Mouse (Mus musculus) limb, embryonic 15.5 days (tissue): ENCODE results near the gene Daam1. TPM values are rescaled to one million over a fixed set of nuclear protein-coding genes. Genes with fewer than 3 reads are reported as not detected.
A peak's percentile ranks its signal among the peaks of the same experiment; 100 is the strongest.

Experiments used
- ATAC-seq: fragments of 200-750 bp; cut with Nextera tagmentation; 2 replicates; pipeline ENCODE4 v1.8.0; 2017; ENCODE audit warnings: low read depth, moderate TSS enrichment; ENCODE audit not compliant: insufficient number of reproducible peaks, low FRiP score, low TSS enrichment
- H3K27ac ChIP-seq: fragments of 300-500 bp; sonication (generic); 2 replicates; pipeline ENCODE4 v1.5.1; 2015; ENCODE audit warnings: moderate library complexity, mild to moderate bottlenecking, inconsistent platforms
- H3K27me3 ChIP-seq: fragments of 300-500 bp; sonication (generic); 2 replicates; pipeline ENCODE4 v1.6.1; 2015; ENCODE audit warnings: inconsistent platforms
- H3K36me3 ChIP-seq: fragments of 300-500 bp; sonication (generic); 2 replicates; pipeline ENCODE4 v1.6.1; 2015; ENCODE audit warnings: inconsistent platforms
- H3K4me1 ChIP-seq: fragments of 300-500 bp; sonication (generic); 2 replicates; pipeline ENCODE4 v1.6.1; 2015; ENCODE audit warnings: inconsistent platforms
- H3K4me2 ChIP-seq: fragments of 300-500 bp; sonication (generic); 2 replicates; pipeline ENCODE4 v1.6.1; 2015; ENCODE audit warnings: mild to moderate bottlenecking, inconsistent platforms
- H3K4me3 ChIP-seq: fragments of 300-500 bp; sonication (generic); 2 replicates; pipeline ENCODE4 v1.5.1; 2015; ENCODE audit warnings: mild to moderate bottlenecking, inconsistent platforms
- H3K9ac ChIP-seq: fragments of 300-500 bp; sonication (generic); 2 replicates; pipeline ENCODE4 v1.6.1; 2015; ENCODE audit warnings: inconsistent platforms
- H3K9me3 ChIP-seq: fragments of 300-500 bp; sonication (generic); 2 replicates; pipeline ENCODE4 v1.6.1; 2016; ENCODE audit warnings: inconsistent platforms
- WGBS: fragments of 180-500 bp; shearing (Covaris S2); methylation state at CpG from one replicate; pipeline ENCODE4 v1.1.7; 2015; 5-methylcytosine and 5-hydroxymethylcytosine counted together
- polyA plus RNA-seq: library from polyadenylated mRNA; unstranded; fragments of >200 nt; fragmentation: Nextera tagmentation; extraction: Ambion mirVana; gene quantifications from 2 replicates; pipeline ENCODE4 v1.2.1, GENCODE M21; 2015

The Daam1 gene
- polyA plus RNA-seq, 1 experiment from 2014 or later: 10.5 TPM

- H3K4me1 ChIP-seq: no peaks in the 10 kb centered on the region
- no peaks in the 10 kb centered on the region for H3K36me3 ChIP-seq
- 83% methylated on average over 2 of the region's 2 CpGs for WGBS
These were observed 168.8 kb downstream of the Daam1 start for GRCm38 (mm10) chr12:71999671-72000070.

GRCm38 (mm10) chr12:72001811-72002210 lies 170.9 kb downstream of the Daam1 start:
- H3K9ac ChIP-seq: no peak overlapping the region
- H3K27me3 ChIP-seq: no peaks in the 10 kb centered on the region
- WGBS: 89% methylated on average over 1 of the region's 1 CpGs
- H3K27ac ChIP-seq: no peak overlapping the region
- ATAC-seq: no peak
- H3K4me2 ChIP-seq: no peak overlapping the region
- H3K4me3 ChIP-seq: no peak overlapping the region
- H3K4me1 ChIP-seq: no peaks in the 10 kb centered on the region
- H3K9me3 ChIP-seq: no peaks in the 10 kb centered on the region
- H3K36me3 ChIP-seq: no peaks in the 10 kb centered on the region

More at GRCm38 (mm10) chr12:71999671-72000070, 168.8 kb downstream of the Daam1 start:
- Histone ChIP-seq H3K9ac (no peak overlapping the region), H3K4me3 (no peak overlapping the region), H3K9me3 (no peaks in the 10 kb centered on the region), H3K4me2 (no peak overlapping the region), H3K27ac (no peak overlapping the region), H3K27me3 (no peaks in the 10 kb centered on the region)
- no peak for ATAC-seq

GRCm38 (mm10) chr12:72005307-72005706 lies 174.4 kb downstream of the Daam1 start:
- no peak overlapping the region for H3K4me2 ChIP-seq
- no peaks in the 10 kb centered on the region for H3K9me3 ChIP-seq
- WGBS: 88% methylated on average over 3 of the region's 3 CpGs
- no peak overlapping the region for H3K9ac ChIP-seq
- H3K4me1 ChIP-seq: 0 out of 2 replicates have a peak, but pooled peaks cover 5% of the 10 kb centered on the region
- no peak overlapping the region for H3K27ac ChIP-seq
- H3K36me3 ChIP-seq: no peaks in the 10 kb centered on the region
- H3K4me3 ChIP-seq: no peak overlapping the region
- ATAC-seq: no peak
- no peaks in the 10 kb centered on the region for H3K27me3 ChIP-seq

- Histone ChIP-seq H3K4me3 (no peak overlapping the region), H3K4me1 (0 out of 2 replicates have a peak, but pooled peaks cover 5% of the 10 kb centered on the region), H3K36me3 (no peaks in the 10 kb centered on the region), H3K9me3 (no peaks in the 10 kb centered on the region), H3K27me3 (no peaks in the 10 kb centered on the region), H3K9ac (no peak overlapping the region), H3K4me2 (no peak overlapping the region), H3K27ac (no peak overlapping the region)
- WGBS: 81% methylated on average over 3 of the region's 3 CpGs
- ATAC-seq: no peak
These were observed 176.8 kb downstream of the Daam1 start for GRCm38 (mm10) chr12:72007656-72008055.

- no peak overlapping the region for H3K9ac ChIP-seq
- H3K27ac ChIP-seq: no peak overlapping the region
- ATAC-seq: peak; percentile 69; the same call in 1 of the 2 replicates
- H3K4me1 ChIP-seq: peaks cover 14% of the 10 kb centered on the region; the same call in 1 of the 2 replicates
- no peaks in the 10 kb centered on the region for H3K36me3 ChIP-seq
- H3K4me2 ChIP-seq: no peak overlapping the region
- 73% methylated on average over 13 of the region's 13 CpGs for WGBS
- H3K9me3 ChIP-seq: no peaks in the 10 kb centered on the region
- no peaks in the 10 kb centered on the region for H3K27me3 ChIP-seq
- H3K4me3 ChIP-seq: no peak overlapping the region
These were observed 178.4 kb downstream of the Daam1 start for GRCm38 (mm10) chr12:72009051-72009902.

- no peak for ATAC-seq
- H3K4me3 ChIP-seq: no peak overlapping the region
- H3K4me2 ChIP-seq: no peak overlapping the region
- H3K27ac ChIP-seq: no peak overlapping the region
- no peaks in the 10 kb centered on the region for H3K36me3 ChIP-seq
- no peaks in the 10 kb centered on the region for H3K9me3 ChIP-seq
- 87% methylated on average over 3 of the region's 3 CpGs for WGBS
- no peaks in the 10 kb centered on the region for H3K27me3 ChIP-seq
- H3K4me1 ChIP-seq: peaks cover 18% of the 10 kb centered on the region; the same call in 1 of the 2 replicates
- no peak overlapping the region for H3K9ac ChIP-seq
These were observed 180.5 kb downstream of the Daam1 start for GRCm38 (mm10) chr12:72011404-72011803.

GRCm38 (mm10) chr12:72012126-72012525 lies 181.2 kb downstream of the Daam1 start:
- no peak overlapping the region for H3K27ac ChIP-seq
- H3K27me3 ChIP-seq: no peaks in the 10 kb centered on the region
- no peaks in the 10 kb centered on the region for H3K36me3 ChIP-seq
- no peak overlapping the region for H3K9ac ChIP-seq
- H3K9me3 ChIP-seq: no peaks in the 10 kb centered on the region
- no peak for ATAC-seq
- WGBS: 89% methylated on average over 6 of the region's 6 CpGs
- no peak overlapping the region for H3K4me2 ChIP-seq
- peaks cover 18% of the 10 kb centered on the region; the same call in 1 of the 2 replicates for H3K4me1 ChIP-seq
- no peak overlapping the region for H3K4me3 ChIP-seq

- peak; percentile 22; the same call in 1 of the 2 replicates for ATAC-seq
- H3K27ac ChIP-seq: peak overlapping the region; percentile 59
These were observed 183.0 kb downstream of the Daam1 start for GRCm38 (mm10) chr12:72013711-72014354.

GRCm38 (mm10) chr12:72014355-72014776 lies 183.5 kb downstream of the Daam1 start:
- H3K27ac ChIP-seq: peak overlapping the region; percentile 59

More at GRCm38 (mm10) chr12:72013711-72014354, 183.0 kb downstream of the Daam1 start:
- no peaks in the 10 kb centered on the region for H3K9me3 ChIP-seq
- no peaks in the 10 kb centered on the region for H3K36me3 ChIP-seq
- no peaks in the 10 kb centered on the region for H3K27me3 ChIP-seq
- WGBS: 61% methylated on average over 13 of the region's 13 CpGs
- peaks cover 18% of the 10 kb centered on the region; the same call in 1 of the 2 replicates for H3K4me1 ChIP-seq
- no peak overlapping the region for H3K9ac ChIP-seq
- no peak overlapping the region for H3K4me2 ChIP-seq
- H3K4me3 ChIP-seq: no peak overlapping the region

GRCm38 (mm10) chr12:72015296-72015695 lies 184.4 kb downstream of the Daam1 start:
- WGBS: 79% methylated on average over 5 of the region's 5 CpGs
- no peak for ATAC-seq
- Histone ChIP-seq H3K9ac (no peak overlapping the region), H3K36me3 (no peaks in the 10 kb centered on the region), H3K27ac (no peak overlapping the region), H3K4me3 (no peak overlapping the region), H3K9me3 (no peaks in the 10 kb centered on the region), H3K4me1 (peaks cover 14% of the 10 kb centered on the region; the same call in 1 of the 2 replicates), H3K27me3 (no peaks in the 10 kb centered on the region), H3K4me2 (no peak overlapping the region)

More at GRCm38 (mm10) chr12:72014355-72014776, 183.5 kb downstream of the Daam1 start:
- Histone ChIP-seq H3K27me3 (no peaks in the 10 kb centered on the region), H3K36me3 (no peaks in the 10 kb centered on the region), H3K4me2 (no peak overlapping the region), H3K9me3 (no peaks in the 10 kb centered on the region), H3K4me1 (peaks cover 14% of the 10 kb centered on the region; the same call in 1 of the 2 replicates), H3K9ac (no peak overlapping the region), H3K4me3 (no peak overlapping the region)
- ATAC-seq: no peak
- 39% methylated on average over 10 of the region's 10 CpGs for WGBS

GRCm38 (mm10) chr12:72020285-72020684 lies 189.4 kb downstream of the Daam1 start:
- Histone ChIP-seq H3K4me1 (peaks cover 9% of the 10 kb centered on the region; the same call in 1 of the 2 replicates), H3K9me3 (no peaks in the 10 kb centered on the region), H3K4me2 (no peak overlapping the region), H3K27me3 (no peaks in the 10 kb centered on the region), H3K4me3 (no peak overlapping the region), H3K36me3 (no peaks in the 10 kb centered on the region), H3K27ac (no peak overlapping the region), H3K9ac (no peak overlapping the region)
- WGBS: 81% methylated on average over 4 of the region's 4 CpGs
- no peak for ATAC-seq

GRCm38 (mm10) chr12:72021543-72021942 lies 190.7 kb downstream of the Daam1 start:
- H3K27ac ChIP-seq: no peak overlapping the region
- WGBS: 30% methylated on average over 5 of the region's 5 CpGs
- H3K4me1 ChIP-seq: peaks cover 9% of the 10 kb centered on the region; the same call in 1 of the 2 replicates
- H3K36me3 ChIP-seq: no peaks in the 10 kb centered on the region
- no peak for ATAC-seq
- no peak overlapping the region for H3K4me3 ChIP-seq
- H3K27me3 ChIP-seq: no peaks in the 10 kb centered on the region
- no peak overlapping the region for H3K4me2 ChIP-seq
- no peak overlapping the region for H3K9ac ChIP-seq
- H3K9me3 ChIP-seq: no peaks in the 10 kb centered on the region
